Mouse (Mus musculus): ENCODE measurements around the gene Pik3ap1. TPM values are rescaled to one million over a fixed set of nuclear protein-coding genes. Genes with fewer than 3 reads are reported as not detected.

The Pik3ap1 gene
- total RNA-seq, 2 experiments from 2014 or later: 2.0 to 2.1 TPM

GRCm38 (mm10) chr19:41382391-41382978 lies 2.4 kb downstream of the Pik3ap1 start:
- Histone ChIP-seq H3K4me3 (no peak overlapping the region), H3K27ac (no peak overlapping the region)
- DNase-seq (ENCODE audit: low spot score in 2 of 2): no peak
- no peak for TF ChIP-seq CTCF (conservative IDR thresholded peaks at IDR 0.05)

GRCm38 (mm10) chr19:41381581-41382239 lies 3.2 kb downstream of the Pik3ap1 start:
- no peak for TF ChIP-seq CTCF (conservative IDR thresholded peaks at IDR 0.05)
- H3K4me3 ChIP-seq: no peak overlapping the region
- no peak for DNase-seq (ENCODE audit: low spot score in 2 of 2)
- no peak overlapping the region for H3K27ac ChIP-seq

GRCm38 (mm10) chr19:41379195-41379594 lies 5.7 kb downstream of the Pik3ap1 start:
- Histone ChIP-seq H3K4me3 (no peak overlapping the region), H3K27ac (no peak overlapping the region)
- no peak for TF ChIP-seq CTCF (conservative IDR thresholded peaks at IDR 0.05)
- no peak for DNase-seq (ENCODE audit: low spot score in 2 of 2)

- TF ChIP-seq CTCF (conservative IDR thresholded peaks at IDR 0.05): no peak
- no peak overlapping the region for H3K4me3 ChIP-seq
- peak in 1 of 2 experiments; percentile 10 for DNase-seq (ENCODE audit: low spot score in 2 of 2)
These were observed 9.1 kb downstream of the Pik3ap1 start for GRCm38 (mm10) chr19:41375791-41376190.

GRCm38 (mm10) chr19:41375096-41375495 lies 9.8 kb downstream of the Pik3ap1 start:
- TF ChIP-seq CTCF (conservative IDR thresholded peaks at IDR 0.05): no peak
- no peak for DNase-seq (ENCODE audit: low spot score in 2 of 2)
- H3K4me3 ChIP-seq: no peak overlapping the region
- no peak overlapping the region for H3K27ac ChIP-seq

More at GRCm38 (mm10) chr19:41375791-41376190, 9.1 kb downstream of the Pik3ap1 start:
- H3K27ac ChIP-seq: no peak overlapping the region

- H3K27ac ChIP-seq: no peak overlapping the region
- TF ChIP-seq CTCF (conservative IDR thresholded peaks at IDR 0.05): no peak
- no peak overlapping the region for H3K4me3 ChIP-seq
These were observed 10.2 kb downstream of the Pik3ap1 start for GRCm38 (mm10) chr19:41374658-41375057.

GRCm38 (mm10) chr19:41372322-41372721 lies 12.6 kb downstream of the Pik3ap1 start:
- DNase-seq (ENCODE audit: low spot score in 2 of 2): no peak
- no peak overlapping the region for H3K4me3 ChIP-seq
- TF ChIP-seq CTCF (conservative IDR thresholded peaks at IDR 0.05): no peak
- H3K27ac ChIP-seq: no peak overlapping the region

More at GRCm38 (mm10) chr19:41374658-41375057, 10.2 kb downstream of the Pik3ap1 start:
- no peak for DNase-seq (ENCODE audit: low spot score in 2 of 2)

GRCm38 (mm10) chr19:41371373-41371772 lies 13.5 kb downstream of the Pik3ap1 start:
- Histone ChIP-seq H3K4me3 (no peak overlapping the region), H3K27ac (no peak overlapping the region)
- TF ChIP-seq CTCF (conservative IDR thresholded peaks at IDR 0.05): no peak
- DNase-seq (ENCODE audit: low spot score in 2 of 2): no peak

- no peak for TF ChIP-seq CTCF (conservative IDR thresholded peaks at IDR 0.05)
- no peak for DNase-seq (ENCODE audit: low spot score in 2 of 2)
- no peak overlapping the region for H3K4me3 ChIP-seq
- H3K27ac ChIP-seq: no peak overlapping the region
These were observed 15.1 kb downstream of the Pik3ap1 start for GRCm38 (mm10) chr19:41369557-41370460.

- TF ChIP-seq CTCF (conservative IDR thresholded peaks at IDR 0.05): no peak
- Histone ChIP-seq H3K4me3 (no peak overlapping the region), H3K27ac (no peak overlapping the region)
- no peak for DNase-seq (ENCODE audit: low spot score in 2 of 2)
These were observed 17.9 kb downstream of the Pik3ap1 start for GRCm38 (mm10) chr19:41366854-41367517.

GRCm38 (mm10) chr19:41366192-41366853 lies 18.6 kb downstream of the Pik3ap1 start:
- no peak for TF ChIP-seq CTCF (conservative IDR thresholded peaks at IDR 0.05)
- Histone ChIP-seq H3K4me3 (no peak overlapping the region), H3K27ac (no peak overlapping the region)

GRCm38 (mm10) chr19:41365570-41365969 lies 19.3 kb downstream of the Pik3ap1 start:
- no peak overlapping the region for H3K27ac ChIP-seq
- no peak for DNase-seq (ENCODE audit: low spot score in 2 of 2)
- no peak overlapping the region for H3K4me3 ChIP-seq
- no peak for TF ChIP-seq CTCF (conservative IDR thresholded peaks at IDR 0.05)

More at GRCm38 (mm10) chr19:41366192-41366853, 18.6 kb downstream of the Pik3ap1 start:
- no peak for DNase-seq (ENCODE audit: low spot score in 2 of 2)

Data from layer of hippocampus, adult 2 months (tissue).